Mouse (Mus musculus) bone marrow macrophage, adult 2 months (primary cell): ENCODE data around the gene Ptgis. TPM values are rescaled to one million over a fixed set of nuclear protein-coding genes. Genes with fewer than 3 reads are reported as not detected.

Experiments
- H3K27ac ChIP-seq: 2 replicates; pipeline ENCODE4 v1.5.1; 2012; ENCODE audit warnings: low read depth, low read length; ENCODE audit not compliant: insufficient read depth
- H3K4me1 ChIP-seq: 2 replicates; pipeline ENCODE4 v1.6.1; 2012; ENCODE audit warnings: low read length; ENCODE audit not compliant: control insufficient read depth, insufficient read depth
- H3K4me3 ChIP-seq: 2 replicates; pipeline ENCODE4 v1.5.1; 2012; ENCODE audit warnings: mild to moderate bottlenecking, low read length, moderate library complexity; ENCODE audit not compliant: insufficient read depth
- CTCF ChIP-seq: IDR thresholded peaks from 2 replicates; pipeline ENCODE4 v1.5.1; 2012; ENCODE audit warnings: low read depth, mild to moderate bottlenecking, low read length, moderate library complexity
- POLR2A ChIP-seq: IDR thresholded peaks from 2 replicates; pipeline ENCODE4 v1.6.1; 2012; ENCODE audit warnings: mild to moderate bottlenecking, low read depth, low read length, borderline replicate concordance
- polyA plus RNA-seq: library from polyadenylated mRNA; stranded (reverse); fragments of >200 nt; gene quantifications from 2 replicates; pipeline ENCODE4 v1.2.4, GENCODE M21; 2012; ENCODE audit not compliant: missing spikeins, insufficient read depth, insufficient read length

Ptgis gene
- polyA plus RNA-seq, 1 experiment = not detected

GRCm38 (mm10) chr2:167142282-167142681 lies 98.1 kb downstream of the Ptgis start:
- Histone ChIP-seq H3K4me1 (peaks cover 13% of the 10 kb centered on the region), H3K4me3 (no peak overlapping the region)
- no peak for TF ChIP-seq POLR2A
- no peak for TF ChIP-seq CTCF

GRCm38 (mm10) chr2:167141810-167142209 lies 98.6 kb downstream of the Ptgis start:
- no peak overlapping the region for H3K4me3 ChIP-seq
- TF ChIP-seq CTCF = no peak
- H3K4me1 ChIP-seq = peaks cover 13% of the 10 kb centered on the region
- H3K27ac ChIP-seq = no peak overlapping the region

More at GRCm38 (mm10) chr2:167142282-167142681, 98.1 kb downstream of the Ptgis start:
- no peak overlapping the region for H3K27ac ChIP-seq

Other genes with a start within 250 kb of the Ptgis start
- gene Stau1, start 244.3 kb downstream of the Ptgis start, polyA plus RNA-seq = 48.7 and 51.2 TPM in 2 replicates
- 20.4 TPM in 2 replicates for gene Ddx27, start 225.4 kb downstream of the Ptgis start, polyA plus RNA-seq
- gene Znfx1, start 177.6 kb downstream of the Ptgis start, polyA plus RNA-seq = 91.4 and 108 TPM in 2 replicates
- gene Kcnb1, start 50.4 kb downstream of the Ptgis start, polyA plus RNA-seq = 0.62 and 0.84 TPM in 2 replicates
- gene B4galt5, start 108.6 kb upstream of the Ptgis start, polyA plus RNA-seq = 57.1 and 69.9 TPM in 2 replicates
- gene Slc9a8, start 181.1 kb upstream of the Ptgis start, polyA plus RNA-seq = 23.4 and 27.4 TPM in 2 replicates